Comparison of ENCODE assay signal across 8 mouse cellular contexts in the genomic region with DNA sequence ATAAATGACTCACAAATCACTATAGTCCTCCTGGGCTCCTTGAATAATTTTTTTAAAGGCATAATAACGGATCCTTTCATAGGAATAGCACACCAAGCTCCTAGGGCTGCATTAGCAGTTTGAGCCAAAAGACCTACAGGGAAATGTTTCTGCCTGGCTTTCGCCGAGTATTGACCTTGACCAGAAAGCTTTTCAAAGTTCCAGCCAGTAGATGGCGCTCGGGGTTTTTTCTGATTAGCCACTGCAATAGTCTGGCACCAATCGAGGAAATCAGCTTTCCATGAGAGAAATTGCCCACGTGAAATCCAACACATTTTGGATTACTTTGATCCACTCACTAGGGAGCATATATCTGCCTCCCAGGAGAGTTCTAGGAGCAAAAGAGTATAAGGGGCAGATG. TPM values are rescaled to one million over a fixed set of nuclear protein-coding genes. Genes with fewer than 3 reads are reported as not detected.
DNase-seq lines count a peak whose midpoint lies in the region; ATAC-seq and TF ChIP-seq lines count a peak whose summit lies in the region.
"Had no signal": no experiment of that assay in that cellular context is flagged by ENCODE, and none has a peak within 500 bp of the region (broad histone marks: within the 10 kb centered on the region; RNA-seq: fewer than 3 reads in every experiment).

No protein-coding gene starts in this region.

- no peaks in the 10 kb centered on the region for H3K36me3 ChIP-seq in liver, adult 2 months (ENCODE audit: control insufficient read depth, insufficient read depth, low read length)
- no peaks in the 10 kb centered on the region for H3K36me3 ChIP-seq in liver, embryonic 12.5 days
- H3K36me3 ChIP-seq in kidney, postnatal 0 days (ENCODE audit: insufficient read depth, low read length): no peaks in the 10 kb centered on the region
- H3K36me3 ChIP-seq in lung, postnatal 0 days (ENCODE audit: insufficient read depth, low read length): no peaks in the 10 kb centered on the region

- no peak for TF ChIP-seq CTCF in liver, adult 2 months (IDR thresholded peaks at IDR 0.05; ENCODE audit: low read depth, low read length)
- peak; percentile 37; the same call in 1 of the 2 replicates for TF ChIP-seq CTCF in kidney, postnatal 0 days (IDR thresholded peaks at IDR 0.05; ENCODE audit: low read depth)
- peak; percentile 45 for TF ChIP-seq CTCF in lung, postnatal 0 days (IDR thresholded peaks at IDR 0.05)

- no peak for TF ChIP-seq EP300 in lung, postnatal 0 days (IDR thresholded peaks at IDR 0.05)

- ATAC-seq in liver, embryonic 12.5 days: no peak
- no peak for ATAC-seq in kidney, postnatal 0 days (replicated peaks; ENCODE audit: low FRiP score, low read depth)
- no peak for ATAC-seq in lung, postnatal 0 days

- no peak overlapping the region for H3K4me2 ChIP-seq in liver, embryonic 12.5 days
- H3K4me2 ChIP-seq in kidney, postnatal 0 days (ENCODE audit: low read length): no peak overlapping the region
- H3K4me2 ChIP-seq in lung, postnatal 0 days (replicated peaks; ENCODE audit: low read depth, low read length): no peak overlapping the region

- H3K9me3 ChIP-seq in liver, embryonic 12.5 days (replicated peaks): peaks cover 45% of the 10 kb centered on the region
- H3K9me3 ChIP-seq in kidney, postnatal 0 days (replicated peaks; ENCODE audit: low read length): no peaks in the 10 kb centered on the region
- no peaks in the 10 kb centered on the region for H3K9me3 ChIP-seq in lung, postnatal 0 days (ENCODE audit: low read length)

- no peak for TF ChIP-seq POLR2A in liver, adult 2 months (IDR thresholded peaks at IDR 0.05; ENCODE audit: extremely low read depth, insufficient read depth, low read length)

- no peaks in the 10 kb centered on the region for H3K79me2 ChIP-seq in liver, adult 2 months (ENCODE audit: control insufficient read depth, insufficient read depth, low read length)

- H3K9ac ChIP-seq in liver, adult 2 months (ENCODE audit: low read depth, low read length): no peak overlapping the region
- no peak overlapping the region for H3K9ac ChIP-seq in liver, embryonic 12.5 days
- no peak overlapping the region for H3K9ac ChIP-seq in kidney, postnatal 0 days (ENCODE audit: low read depth, low read length)
- H3K9ac ChIP-seq in lung, postnatal 0 days (replicated peaks; ENCODE audit: low read depth): no peak overlapping the region

- no peak overlapping the region for H3K27ac ChIP-seq in liver, adult 2 months (replicated peaks; ENCODE audit: insufficient read depth, low read depth, low read length)
- no peak overlapping the region for H3K27ac ChIP-seq in liver, embryonic 12.5 days
- H3K27ac ChIP-seq in kidney, postnatal 0 days: no peak overlapping the region
- no peak overlapping the region for H3K27ac ChIP-seq in lung, postnatal 0 days (ENCODE audit: low read length)

- H3K4me1 ChIP-seq in liver, adult 2 months (ENCODE audit: control insufficient read depth, insufficient read depth, low read length): no peaks in the 10 kb centered on the region
- H3K4me1 ChIP-seq in liver, embryonic 12.5 days: no peaks in the 10 kb centered on the region
- H3K4me1 ChIP-seq in kidney, postnatal 0 days (replicated peaks; ENCODE audit: insufficient read depth, low read length): no peaks in the 10 kb centered on the region
- H3K4me1 ChIP-seq in lung, postnatal 0 days (ENCODE audit: insufficient read depth, low read depth, low read length): no peaks in the 10 kb centered on the region

- H3K27me3 ChIP-seq in liver, adult 2 months (ENCODE audit: control insufficient read depth, insufficient read depth, low read length): no peaks in the 10 kb centered on the region
- H3K27me3 ChIP-seq in liver, embryonic 12.5 days (replicated peaks): no peaks in the 10 kb centered on the region
- no peaks in the 10 kb centered on the region for H3K27me3 ChIP-seq in kidney, postnatal 0 days (ENCODE audit: insufficient read depth, low read length)
- no peaks in the 10 kb centered on the region for H3K27me3 ChIP-seq in lung, postnatal 0 days (replicated peaks; ENCODE audit: insufficient read depth, low read length)

- 70% methylated on average over 7 of the region's 7 CpGs for WGBS in liver, adult 2 months
- WGBS in liver, embryonic 12.5 days (ENCODE audit: insufficient replicate concordance): 50% methylated on average over 7 of the region's 7 CpGs
- 73% methylated on average over 7 of the region's 7 CpGs for WGBS in kidney, postnatal 0 days
- WGBS in lung, postnatal 0 days: 54% methylated on average over 7 of the region's 7 CpGs

- no peak overlapping the region for H3K4me3 ChIP-seq in liver, adult 2 months (ENCODE audit: insufficient read depth, low read depth, low read length)
- H3K4me3 ChIP-seq in liver, embryonic 12.5 days: no peak overlapping the region
- no peak overlapping the region for H3K4me3 ChIP-seq in kidney, postnatal 0 days (replicated peaks; ENCODE audit: low read depth, low read length)
- no peak overlapping the region for H3K4me3 ChIP-seq in lung, postnatal 0 days (ENCODE audit: low read depth, low read length)

- DNase-seq in liver, adult 2 months (ENCODE audit: extremely low read depth, low read depth, low spot score): peak; percentile 54
- peak; percentile 75 for DNase-seq in R1 (ENCODE audit: low read depth, low spot score)
- peak; percentile 8 for DNase-seq in cerebellum, adult 11-12 months
- no peak for DNase-seq in kidney, postnatal 0 days (ENCODE audit: low spot score)
- DNase-seq in lung, postnatal 0 days (ENCODE audit: low spot score): no peak
- no peak for DNase-seq in spleen, adult 12 weeks (ENCODE audit: low spot score)

RNA-seq across cellular contexts. Expression of gene Mup21, which starts 17.0 kb away (rescaled TPM):
- total RNA-seq in liver, adult 2 months (2014; rRNA removed): 5.9 and 7.9 TPM in 2 replicates
- 0.20 and 0.40 TPM in 2 replicates for polyA plus RNA-seq in liver, adult 2 months (2012; rRNA removed)
- not detected in 2 replicates for polyA plus RNA-seq in liver, embryonic 12.5 days (2016; fragmentation: Nextera tagmentation; extraction: Ambion mirVana)
- not detected in 2 replicates for polyA plus RNA-seq in kidney, postnatal 0 days (2015; fragmentation: Nextera tagmentation; extraction: Ambion mirVana)
- polyA plus RNA-seq in lung, postnatal 0 days (2015; fragmentation: Nextera tagmentation; extraction: Ambion mirVana): not detected in 2 replicates
- polyA plus RNA-seq: neural tube, embryonic 11.5 days had no signal

RNA-seq across cellular contexts. Expression of gene Mup3, which starts 46.6 kb away (rescaled TPM):
- total RNA-seq in liver, adult 2 months (2014; rRNA removed): 3,491 and 9,418 TPM in 2 replicates
- polyA plus RNA-seq in liver, adult 2 months (2012; rRNA removed): 796 and 1,349 TPM in 2 replicates
- not detected in 2 replicates for polyA plus RNA-seq in liver, embryonic 12.5 days (2016; fragmentation: Nextera tagmentation; extraction: Ambion mirVana)
- polyA plus RNA-seq in kidney, postnatal 0 days (2015; fragmentation: Nextera tagmentation; extraction: Ambion mirVana): not detected in 2 replicates
- not detected in 2 replicates for polyA plus RNA-seq in lung, postnatal 0 days (2015; fragmentation: Nextera tagmentation; extraction: Ambion mirVana)
- polyA plus RNA-seq: neural tube, embryonic 11.5 days had no signal

Comparison
In these comparisons a context has a peak if more than half of its experiments do, and no peak if none do; other contexts are left out.
1. RNA of gene Mup3, which starts 46.6 kb away (polyA plus RNA-seq): 796 to 1,349 TPM in liver, adult 2 months; not detected in liver, embryonic 12.5 days, not detected in kidney, postnatal 0 days and not detected in lung, postnatal 0 days; every median in the first group is over 100 times any median in the second.
2. DNase-seq: peak in liver, adult 2 months (single experiment), R1 (single experiment) and cerebellum, adult 11-12 months (single experiment); none in kidney, postnatal 0 days (single experiment), lung, postnatal 0 days (single experiment) and spleen, adult 12 weeks (single experiment).